Mouse (Mus musculus) brain, embryonic 14.5 days (tissue): ENCODE measurements around the gene Pak1. TPM values are rescaled to one million over a fixed set of nuclear protein-coding genes. Genes with fewer than 3 reads are reported as not detected.

Experiments used
- DNase-seq: peaks from one replicate; pipeline ENCODE4 v3.0.0-alpha.2; 2011; ENCODE audit warnings: low read depth
- CTCF ChIP-seq: fragments of 200-500 bp; IDR thresholded peaks from 2 replicates; pipeline ENCODE4 v1.5.1; 2012; ENCODE audit warnings: inconsistent platforms, mild to moderate bottlenecking, moderate library complexity, borderline replicate concordance; ENCODE audit not compliant: insufficient read depth, insufficient read length; ENCODE audit errors: extremely low read depth
- POLR2A ChIP-seq: fragments of 200-500 bp; IDR thresholded peaks from 2 replicates; pipeline ENCODE4 v1.6.1; 2012; ENCODE audit warnings: mild to moderate bottlenecking, inconsistent platforms, borderline replicate concordance; ENCODE audit not compliant: poor library complexity, insufficient read depth, insufficient read length, severe bottlenecking; ENCODE audit errors: extremely low read depth
- polyA plus RNA-seq: library from polyadenylated mRNA; depleted of rRNA; stranded (reverse); fragments of >200 nt; gene quantifications from 2 replicates; pipeline ENCODE4 v1.2.3, GENCODE M21; 2012; rRNA removed

Pak1 gene
- polyA plus RNA-seq, result 96.0 and 138 TPM in 2 replicates

DNA sequence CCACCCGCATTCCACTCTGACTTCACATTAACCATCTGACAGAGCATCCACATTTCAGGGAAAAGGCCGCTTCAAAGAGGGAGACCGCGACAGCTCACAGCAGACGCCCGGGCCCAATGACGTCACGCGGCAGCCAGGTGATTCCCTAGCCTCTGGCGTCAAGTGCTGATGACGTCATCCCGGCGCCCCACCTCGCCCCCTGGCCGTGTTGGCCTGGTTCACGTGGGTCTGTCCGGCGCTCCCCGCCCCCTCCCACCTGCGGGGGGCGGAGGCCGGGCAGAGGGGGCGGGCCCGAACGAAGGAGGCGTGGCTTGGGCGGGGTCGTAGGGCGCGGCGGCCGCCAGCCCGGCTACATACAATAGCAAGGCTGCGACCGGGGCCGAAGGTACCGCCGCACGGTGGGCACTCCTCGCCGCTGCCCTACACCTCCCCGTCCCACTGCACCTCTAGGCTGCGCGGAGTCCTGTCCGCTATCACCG, at the start of gene Pak1:
TSS of gene Pak1 (plus strand) at position 352 of the 479 bp plus-strand sequence.
- TF ChIP-seq CTCF (no peak), POLR2A (peak; percentile 82)
- peak; percentile 92 for DNase-seq

DNA sequence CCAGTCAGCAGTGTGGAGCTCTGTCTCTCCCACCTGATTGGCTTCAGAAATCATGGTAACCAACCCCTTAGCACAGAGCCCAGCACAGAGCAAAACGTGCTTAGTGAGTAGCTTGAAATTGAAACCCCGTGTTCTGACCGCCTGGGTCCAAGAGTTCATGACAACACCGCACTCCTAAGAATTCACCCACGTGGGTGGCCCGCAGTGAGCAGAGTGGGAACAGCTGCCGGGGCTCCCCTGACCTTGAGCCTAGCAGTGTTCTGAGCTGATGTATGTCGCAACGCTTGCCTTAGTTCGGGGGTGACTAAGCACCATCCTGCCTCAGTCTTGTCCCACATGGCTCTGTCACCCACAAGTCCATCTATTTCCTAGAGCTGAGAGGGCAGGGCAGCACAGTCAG, 47.4 kb upstream of the Pak1 start:
- no peak for DNase-seq
- TF ChIP-seq POLR2A (no peak), CTCF (no peak)

DNA sequence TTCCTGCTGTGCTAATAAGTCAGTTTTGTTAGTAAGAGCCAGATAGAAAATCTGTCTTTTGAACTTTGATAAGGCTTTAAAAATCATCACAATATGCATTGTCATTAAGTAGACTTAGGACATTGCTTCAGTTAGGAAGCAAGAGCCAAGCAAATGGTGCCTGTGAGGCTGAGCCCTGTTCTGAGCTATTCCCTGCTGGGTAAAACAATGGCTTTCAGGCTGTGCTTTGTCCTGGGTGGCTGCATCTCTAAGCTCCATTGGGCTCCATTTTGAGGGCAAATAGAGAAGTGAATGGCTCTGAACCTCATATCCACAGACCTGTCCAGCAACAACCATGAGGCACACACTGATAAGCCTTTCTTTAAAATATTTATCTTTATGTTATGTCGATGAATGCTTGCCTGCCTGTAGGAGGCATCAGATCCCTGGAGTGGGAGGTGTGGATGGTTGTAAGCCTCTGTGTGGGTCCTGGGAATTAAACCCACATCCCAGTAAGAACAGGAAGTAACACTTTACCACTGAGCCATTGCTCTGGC, 46.5 kb upstream of the Pak1 start:
- no peak for DNase-seq
- TF ChIP-seq POLR2A, result no peak
- no peak for TF ChIP-seq CTCF

DNA sequence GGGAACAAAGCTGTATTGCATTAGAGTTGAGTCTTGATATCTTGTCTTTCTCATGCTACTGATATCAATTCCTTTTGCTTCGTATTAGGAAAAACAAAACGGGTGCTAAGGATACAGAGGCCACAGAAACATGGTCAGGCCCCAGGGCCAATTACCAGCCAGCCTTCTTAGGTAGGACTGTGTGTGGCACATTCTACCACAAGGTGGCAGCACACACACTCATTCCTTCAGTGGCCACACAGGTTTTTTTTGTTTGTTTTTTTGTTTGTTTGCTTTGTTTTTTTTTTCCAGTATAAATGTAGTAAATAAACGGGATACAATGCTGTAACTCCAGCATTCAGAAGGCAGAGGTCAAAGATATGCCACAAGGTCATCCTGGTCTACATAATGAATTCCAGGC, 43.0 kb upstream of the Pak1 start:
- peak; percentile 88 for DNase-seq
- TF ChIP-seq CTCF, result peak; percentile 80; the same call in 1 of the 2 replicates
- no peak for TF ChIP-seq POLR2A

DNA sequence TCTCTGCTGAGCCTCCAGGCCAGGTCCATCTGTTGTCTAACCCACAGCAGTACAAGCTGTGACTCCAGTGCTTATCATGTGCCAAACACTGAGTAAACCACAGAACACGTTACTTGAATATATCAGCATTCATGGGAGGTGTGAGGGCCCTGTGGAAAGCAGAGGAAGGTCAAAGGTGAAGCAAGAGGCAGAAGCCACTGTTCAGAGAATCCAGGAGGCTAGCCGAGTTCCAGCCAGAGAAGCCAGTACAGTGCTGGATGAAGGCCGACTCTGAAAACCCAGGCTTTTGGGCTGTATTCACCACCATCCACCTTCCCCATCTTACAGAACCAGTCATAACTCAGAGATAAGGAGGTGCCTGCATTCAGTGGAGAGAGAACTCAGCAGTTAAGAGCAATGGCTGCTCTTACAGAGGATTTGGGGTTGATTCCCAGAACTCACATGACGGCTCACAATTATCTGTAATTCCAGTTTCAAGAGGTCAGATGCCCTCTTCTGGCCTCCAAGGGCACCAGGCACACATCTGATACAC, 41.1 kb upstream of the Pak1 start:
- no peak for TF ChIP-seq POLR2A
- no peak for TF ChIP-seq CTCF
- DNase-seq, result no peak

DNA sequence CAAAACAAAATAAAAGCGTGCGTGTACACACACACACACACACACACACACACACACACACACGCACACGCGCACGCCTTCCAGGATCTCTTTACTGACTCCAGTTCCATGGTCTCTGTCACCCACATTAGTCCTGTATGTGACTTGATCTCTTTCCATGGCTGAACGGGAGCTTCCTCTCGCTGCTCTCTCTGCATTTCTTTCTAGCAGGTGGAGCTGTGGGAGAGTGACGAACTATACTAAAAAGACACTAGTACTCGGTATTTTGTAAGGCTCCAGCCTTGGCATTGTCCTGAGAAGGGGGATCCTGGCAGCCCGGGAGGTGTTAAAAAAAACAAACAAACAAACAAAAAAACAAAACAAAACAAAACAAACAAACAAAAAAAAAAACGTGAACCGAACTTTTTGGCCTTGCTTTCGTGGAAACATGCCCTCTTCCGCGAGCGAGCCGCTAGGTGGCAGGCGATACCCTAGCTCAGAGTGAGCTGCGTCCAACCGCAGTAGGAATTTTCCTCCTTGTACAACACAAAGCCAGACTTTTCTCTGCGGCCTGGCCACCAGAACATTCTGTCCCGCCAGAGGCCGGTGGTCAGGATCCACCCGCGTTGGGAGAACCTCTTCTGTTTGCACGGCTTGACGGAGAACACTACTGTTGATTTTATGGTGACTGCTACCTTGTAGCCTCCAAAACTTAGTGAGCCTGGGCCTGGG, 40.4 kb upstream of the Pak1 start:
- peak; percentile 91 for DNase-seq
- TF ChIP-seq CTCF (peak; percentile 93), POLR2A (no peak)

DNA sequence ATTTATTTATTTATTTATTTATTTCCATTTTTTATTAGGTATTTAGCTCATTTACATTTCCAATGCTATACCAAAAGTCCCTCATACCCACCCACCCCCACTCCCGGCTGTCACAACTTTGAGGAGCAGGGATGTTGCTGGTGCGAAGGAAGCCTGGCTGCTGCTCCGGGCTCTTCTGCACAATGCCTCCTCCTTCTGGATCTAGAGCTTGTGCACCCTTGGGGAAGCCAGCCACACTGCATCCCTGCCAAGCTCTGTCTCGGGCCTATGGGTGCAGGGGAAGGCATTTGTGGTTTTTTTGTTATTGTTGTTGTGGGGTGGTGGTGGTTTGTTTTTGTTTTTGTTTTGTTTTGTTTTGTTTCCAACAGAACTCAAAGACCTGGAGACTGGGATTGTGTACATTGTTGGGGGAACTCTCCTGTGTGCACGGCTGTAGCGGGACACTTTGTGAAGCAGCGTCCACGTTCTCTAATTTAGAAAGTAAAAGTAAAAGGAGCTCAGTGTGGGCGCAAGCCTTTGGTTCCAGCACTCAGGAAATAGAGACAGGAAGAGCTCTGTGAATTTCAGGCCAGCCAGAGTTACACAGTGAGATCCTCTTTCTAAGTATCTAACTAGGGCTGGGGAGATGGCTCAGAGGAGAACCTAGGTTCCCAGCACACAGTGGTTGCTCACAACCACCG, 39.7 kb upstream of the Pak1 start:
- no peak for TF ChIP-seq POLR2A
- no peak for TF ChIP-seq CTCF
- peak; percentile 18 for DNase-seq

DNA sequence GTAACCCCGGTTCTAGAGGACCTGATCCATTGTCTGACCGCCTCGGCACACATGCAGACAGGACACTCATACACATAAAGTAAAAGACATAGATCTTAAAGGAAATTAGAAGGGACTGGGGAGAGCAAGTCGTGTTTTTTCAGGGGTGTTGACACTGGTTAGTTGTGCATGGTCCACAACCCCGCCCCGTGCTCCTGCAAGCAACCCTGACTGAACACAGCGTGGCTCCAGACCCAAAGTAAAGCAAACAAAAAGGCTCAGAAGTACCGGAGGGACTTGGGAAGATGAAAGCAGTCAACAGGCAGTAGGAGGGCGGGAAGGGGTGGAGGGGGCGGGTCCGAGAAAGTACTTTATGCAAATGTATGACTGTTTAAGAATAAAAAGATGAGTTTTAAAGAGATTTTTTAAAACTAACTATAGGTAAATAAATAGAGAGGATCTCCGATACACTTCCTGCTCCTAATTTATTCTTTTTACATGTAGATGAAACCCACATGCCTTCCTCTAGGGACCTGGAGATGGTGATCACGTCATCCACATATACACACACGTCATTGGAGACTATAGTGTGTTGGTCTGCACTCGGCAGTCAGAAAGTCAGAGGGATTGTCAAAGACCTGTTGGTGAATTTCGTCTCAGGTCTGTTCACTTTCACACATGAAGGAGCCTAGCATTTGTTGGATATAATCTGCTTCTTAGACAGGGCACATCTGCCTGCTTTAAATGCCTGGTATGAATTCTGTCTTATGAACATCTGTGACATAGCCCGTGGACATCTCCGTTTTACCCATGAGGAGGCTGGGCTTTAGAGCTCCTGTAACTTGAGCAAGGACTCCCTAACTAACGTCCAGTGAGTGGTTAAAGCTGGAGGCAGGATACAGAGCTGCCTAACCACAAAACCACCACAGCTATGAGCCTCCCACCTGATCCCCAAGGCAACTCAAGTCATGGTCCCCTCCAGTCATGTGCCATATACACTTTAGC, 38.8 kb upstream of the Pak1 start:
- peak; percentile 28 for DNase-seq
- TF ChIP-seq CTCF (no peak), POLR2A (no peak)

DNA sequence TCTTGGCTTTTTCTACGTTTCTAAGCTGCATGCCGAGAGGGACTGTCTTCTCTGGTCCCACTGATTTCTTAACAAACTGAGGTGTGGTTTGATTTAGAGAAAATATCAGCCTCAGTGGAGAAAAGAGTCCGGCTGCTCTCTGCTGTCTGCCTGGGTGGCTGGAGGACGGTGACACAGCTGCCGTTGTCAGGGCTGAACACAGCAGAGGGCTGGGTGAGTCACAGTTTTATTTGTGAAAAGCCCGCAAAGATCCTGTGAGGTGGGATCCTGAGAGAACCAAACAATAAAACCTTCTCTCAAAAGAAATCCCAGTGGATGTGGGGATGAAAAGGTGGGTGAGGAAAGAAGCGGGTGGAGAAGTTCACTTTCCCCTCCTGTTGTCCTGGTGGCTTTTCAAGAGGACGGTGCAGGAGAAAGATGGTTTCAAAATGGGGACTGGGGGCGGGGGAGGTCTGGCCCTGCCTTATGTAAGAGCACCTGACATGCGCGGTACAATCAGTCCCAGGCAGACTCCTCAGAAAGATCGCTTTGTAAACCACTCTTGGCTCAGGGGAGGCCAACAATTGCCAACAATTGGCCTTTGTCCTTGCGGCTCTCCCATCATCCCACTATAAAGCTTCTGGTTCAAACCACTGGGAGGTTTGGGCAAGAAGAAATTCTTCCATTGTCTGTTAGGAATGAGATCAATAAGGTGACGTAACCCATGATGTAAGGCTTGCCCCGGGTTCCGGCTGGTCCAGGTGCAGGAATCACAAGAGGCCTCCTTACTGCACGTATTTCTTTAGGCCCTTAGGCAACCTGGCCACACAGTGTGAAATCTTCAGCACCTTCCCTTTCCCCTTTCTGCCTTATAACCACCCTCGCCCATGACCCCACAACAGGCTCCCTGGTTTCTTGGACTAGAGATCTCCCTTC, 31.1 kb upstream of the Pak1 start:
- DNase-seq, result peak; percentile 84
- TF ChIP-seq CTCF (no peak), POLR2A (no peak)
